Mouse (Mus musculus) embryonic facial prominence, embryonic 11.5 days (tissue): Measurements from ENCODE around the gene Eml3. TPM values are rescaled to one million over a fixed set of nuclear protein-coding genes. Genes with fewer than 3 reads are reported as not detected.
A peak's percentile ranks its signal among the peaks of the same experiment; 100 is the strongest.

Source experiments
- ATAC-seq: fragments of 200-750 bp; cut with Nextera tagmentation; replicated peaks from 2 replicates; pipeline ENCODE4 v1.8.0; 2017; ENCODE audit warnings: low read depth; ENCODE audit not compliant: insufficient number of reproducible peaks, low FRiP score, low TSS enrichment
- DNase-seq: peaks from one replicate; pipeline ENCODE4 v3.0.0-alpha.2; 2015; ENCODE audit warnings: low spot score
- H3K27ac ChIP-seq: fragments of 300-500 bp; sonication (generic); replicated peaks from 2 replicates; pipeline ENCODE4 v1.5.1; 2014; ENCODE audit warnings: mild to moderate bottlenecking, low read depth, low read length, control low read depth
- H3K27me3 ChIP-seq: fragments of 300-500 bp; sonication (generic); 2 replicates; pipeline ENCODE4 v1.6.1; 2014; ENCODE audit warnings: mild to moderate bottlenecking, low read length, moderate library complexity, mixed read lengths; ENCODE audit not compliant: control insufficient read depth, insufficient read depth
- H3K36me3 ChIP-seq: fragments of 300-500 bp; sonication (generic); replicated peaks from 2 replicates; pipeline ENCODE4 v1.6.1; 2014; ENCODE audit warnings: low read depth, mild to moderate bottlenecking, low read length, moderate library complexity, mixed read lengths; ENCODE audit not compliant: control insufficient read depth, insufficient read depth
- H3K4me1 ChIP-seq: fragments of 300-500 bp; sonication (generic); 2 replicates; pipeline ENCODE4 v1.6.1; 2014; ENCODE audit warnings: low read length, mixed read lengths; ENCODE audit not compliant: control insufficient read depth, insufficient read depth
- H3K4me2 ChIP-seq: fragments of 300-500 bp; sonication (generic); 2 replicates; pipeline ENCODE4 v1.6.1; 2014; ENCODE audit warnings: low read depth, mild to moderate bottlenecking, control low read depth, low read length, moderate library complexity
- H3K4me3 ChIP-seq: fragments of 300-500 bp; sonication (generic); 2 replicates; pipeline ENCODE4 v1.5.1; 2014; ENCODE audit warnings: low read depth, low read length, control low read depth
- H3K9ac ChIP-seq: fragments of 300-500 bp; sonication (generic); replicated peaks from 2 replicates; pipeline ENCODE4 v1.6.1; 2014; ENCODE audit warnings: mild to moderate bottlenecking, control low read depth, low read length
- H3K9me3 ChIP-seq: fragments of 300-500 bp; sonication (generic); replicated peaks from 2 replicates; pipeline ENCODE4 v1.6.1; 2016; ENCODE audit warnings: mild to moderate bottlenecking, low read length, inconsistent platforms, mixed read lengths; ENCODE audit not compliant: control insufficient read depth
- WGBS: fragments of 180-500 bp; shearing (Covaris S2); extraction: QIAGEN DNeasy Blood & Tissue Kit; methylation state at CpG from one replicate; pipeline ENCODE4 v1.1.7; 2014; 5-methylcytosine and 5-hydroxymethylcytosine counted together
- polyA plus RNA-seq: library from polyadenylated mRNA; unstranded; fragments of >200 nt; fragmentation: Nextera tagmentation; extraction: Ambion mirVana; gene quantifications from 2 replicates; pipeline ENCODE4 v1.2.1, GENCODE M21; 2014

The Eml3 gene
- polyA plus RNA-seq, 1 experiment from 2014 or later: 8.4 TPM

GRCm38 (mm10) chr19:8899079-8899478 lies 30.3 kb upstream of the Eml3 start:
- Histone ChIP-seq H3K4me2 (peak overlapping the region; percentile 72), H3K9ac (peak overlapping the region; percentile 81), H3K4me3 (peak overlapping the region; percentile 80), H3K4me1 (no peaks in the 10 kb centered on the region), H3K27ac (no peak overlapping the region), H3K36me3 (peaks cover 3% of the 10 kb centered on the region), H3K9me3 (no peaks in the 10 kb centered on the region), H3K27me3 (no peaks in the 10 kb centered on the region)
- DNase-seq (no peak), ATAC-seq (no peak)
- 68% methylated on average over 3 of the region's 3 CpGs for WGBS

DNA sequence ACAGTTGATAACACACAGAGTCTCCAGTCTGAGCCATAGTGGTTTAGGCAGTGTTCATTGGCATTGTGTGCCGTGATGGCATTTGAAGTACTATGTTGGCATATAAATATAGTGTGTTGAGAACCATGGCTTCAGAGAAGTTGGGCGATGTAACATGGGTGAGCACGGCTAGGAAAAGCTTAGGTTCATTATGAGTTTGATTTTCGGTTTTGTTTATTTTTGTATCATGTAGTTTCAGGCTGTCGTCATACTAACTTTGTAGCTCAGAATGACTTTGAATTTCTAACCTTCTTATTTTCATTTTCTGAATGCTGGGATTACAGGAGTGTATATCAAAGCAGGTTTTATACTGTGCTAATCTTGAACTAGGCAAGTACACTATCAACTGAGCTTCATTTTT lies 25.9 kb upstream of the Eml3 start:
- no peak for DNase-seq
- H3K27ac ChIP-seq: no peak overlapping the region
- no peaks in the 10 kb centered on the region for H3K9me3 ChIP-seq
- 92% methylated on average over 5 of the region's 5 CpGs for WGBS
- no peak overlapping the region for H3K4me3 ChIP-seq
- no peak overlapping the region for H3K9ac ChIP-seq
- peaks cover 12% of the 10 kb centered on the region for H3K36me3 ChIP-seq
- H3K4me1 ChIP-seq: no peaks in the 10 kb centered on the region
- no peak for ATAC-seq
- H3K4me2 ChIP-seq: no peak overlapping the region
- H3K27me3 ChIP-seq: no peaks in the 10 kb centered on the region

DNA sequence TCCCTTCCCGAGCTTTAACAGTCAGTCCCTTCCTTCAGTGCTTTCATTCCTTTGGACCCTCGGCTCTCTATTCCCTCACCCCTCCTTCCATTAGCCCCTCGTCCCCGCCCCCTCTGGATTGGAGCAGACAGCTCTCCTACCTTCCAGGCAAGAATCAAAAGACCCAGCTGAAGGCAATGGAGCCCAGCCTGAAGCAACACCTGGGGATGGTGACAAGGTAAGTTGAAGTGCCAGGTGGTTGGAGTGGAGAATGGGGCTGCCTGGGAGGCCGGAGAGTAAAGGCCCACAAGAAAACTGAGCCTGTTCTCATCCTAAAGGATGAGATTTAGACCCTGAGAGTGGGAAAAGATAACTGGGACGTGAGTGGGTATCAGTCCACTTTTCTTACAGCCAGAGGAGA lies 20.8 kb upstream of the Eml3 start:
- ATAC-seq: no peak
- peaks cover 33% of the 10 kb centered on the region for H3K36me3 ChIP-seq
- no peak overlapping the region for H3K4me2 ChIP-seq
- H3K27me3 ChIP-seq: no peaks in the 10 kb centered on the region
- no peak for DNase-seq
- 89% methylated on average over 6 of the region's 6 CpGs for WGBS
- H3K9me3 ChIP-seq: no peaks in the 10 kb centered on the region
- no peak overlapping the region for H3K27ac ChIP-seq
- no peaks in the 10 kb centered on the region for H3K4me1 ChIP-seq
- no peak overlapping the region for H3K9ac ChIP-seq
- H3K4me3 ChIP-seq: no peak overlapping the region

- H3K9ac ChIP-seq: no peak overlapping the region
- no peak overlapping the region for H3K4me3 ChIP-seq
- H3K4me2 ChIP-seq: no peak overlapping the region
- DNase-seq: no peak
- H3K9me3 ChIP-seq: no peaks in the 10 kb centered on the region
- WGBS: 90% methylated on average over 5 of the region's 5 CpGs
- ATAC-seq: no peak
- H3K4me1 ChIP-seq: no peaks in the 10 kb centered on the region
- peaks cover 49% of the 10 kb centered on the region for H3K36me3 ChIP-seq
- H3K27me3 ChIP-seq: no peaks in the 10 kb centered on the region
- H3K27ac ChIP-seq: no peak overlapping the region
These were observed 17.5 kb upstream of the Eml3 start for GRCm38 (mm10) chr19:8911810-8912209.

DNA sequence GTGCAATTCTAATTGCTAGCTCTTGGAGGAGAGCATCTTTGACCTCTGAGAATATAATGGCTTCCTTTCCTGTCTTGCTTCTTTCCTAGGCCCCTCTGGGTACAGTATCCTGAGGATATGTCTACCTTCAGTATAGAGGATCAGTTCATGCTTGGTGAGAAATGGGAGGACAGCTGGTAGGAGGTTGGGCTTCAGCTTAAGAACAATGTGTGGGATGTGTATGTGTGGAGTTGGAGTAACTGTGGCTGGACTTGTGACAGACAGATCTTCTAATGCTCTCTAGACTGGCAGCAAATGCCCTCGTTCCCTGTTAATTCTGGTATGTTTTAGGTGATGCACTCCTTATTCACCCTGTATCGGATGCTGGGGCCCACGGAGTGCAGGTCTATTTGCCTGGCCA lies 15.1 kb upstream of the Eml3 start:
- H3K36me3 ChIP-seq: peaks cover 32% of the 10 kb centered on the region

DNA sequence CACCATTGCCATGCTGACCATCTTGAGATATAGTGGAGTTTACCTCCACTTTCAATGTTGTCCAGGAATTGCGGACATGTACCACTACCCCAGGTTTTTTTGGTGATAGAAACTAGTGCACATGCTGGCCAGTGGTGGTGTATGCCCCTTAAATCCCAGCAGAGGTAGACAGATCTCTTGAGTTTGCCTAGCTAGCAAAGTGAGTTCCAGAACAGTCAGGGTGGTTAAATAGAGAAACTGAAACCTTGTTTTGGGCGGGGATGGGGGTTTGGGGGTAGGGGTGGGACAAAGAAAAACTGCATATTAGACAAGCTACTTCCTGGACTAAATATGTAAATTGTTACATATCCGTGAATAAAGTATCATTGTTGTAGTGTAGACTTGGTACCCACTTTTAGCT lies 10.4 kb upstream of the Eml3 start:
- ATAC-seq (no peak), DNase-seq (no peak)
- peaks cover 19% of the 10 kb centered on the region for H3K36me3 ChIP-seq
- H3K4me3 ChIP-seq: no peak overlapping the region
- no peak overlapping the region for H3K27ac ChIP-seq
- H3K27me3 ChIP-seq: no peaks in the 10 kb centered on the region
- H3K9ac ChIP-seq: no peak overlapping the region
- H3K4me2 ChIP-seq: no peak overlapping the region
- no peaks in the 10 kb centered on the region for H3K4me1 ChIP-seq
- WGBS: 90% methylated on average over 3 of the region's 3 CpGs
- H3K9me3 ChIP-seq: no peaks in the 10 kb centered on the region

More for the DNA sequence above, 15.1 kb upstream of the Eml3 start:
- DNase-seq (no peak), ATAC-seq (no peak)
- WGBS: 96% methylated on average over 3 of the region's 3 CpGs
- Histone ChIP-seq H3K4me1 (no peaks in the 10 kb centered on the region), H3K4me3 (no peak overlapping the region), H3K27me3 (no peaks in the 10 kb centered on the region), H3K4me2 (no peak overlapping the region), H3K9me3 (no peaks in the 10 kb centered on the region), H3K27ac (no peak overlapping the region), H3K9ac (no peak overlapping the region)

DNA sequence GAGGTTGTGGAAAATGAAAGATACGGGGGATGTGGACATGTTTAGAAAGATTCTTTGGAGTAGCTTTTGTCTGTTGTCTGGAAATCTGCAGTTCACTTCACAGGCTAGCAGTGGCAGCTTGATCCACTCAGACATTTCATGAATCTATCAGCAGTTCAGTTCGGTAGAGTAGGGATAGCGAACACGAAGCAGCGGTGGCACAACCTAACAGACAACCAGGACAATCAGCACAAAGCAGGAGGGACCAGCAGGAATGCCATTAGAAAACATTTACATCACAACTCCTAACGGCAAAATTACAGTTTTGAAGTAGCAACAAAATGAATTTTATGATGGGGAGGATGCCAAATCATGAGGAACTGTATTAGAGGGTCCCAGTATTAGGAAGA lies 9.7 kb upstream of the Eml3 start:
- no peak for DNase-seq
- Histone ChIP-seq H3K4me2 (peak overlapping the region; percentile 52), H3K27ac (no peak overlapping the region), H3K9ac (peak overlapping the region; percentile 81; the same call in 1 of the 2 replicates), H3K9me3 (no peaks in the 10 kb centered on the region), H3K27me3 (no peaks in the 10 kb centered on the region), H3K36me3 (peaks cover 12% of the 10 kb centered on the region), H3K4me1 (no peaks in the 10 kb centered on the region), H3K4me3 (peak overlapping the region; percentile 76)
- 64% methylated on average over 6 of the region's 6 CpGs for WGBS
- no peak for ATAC-seq

DNA sequence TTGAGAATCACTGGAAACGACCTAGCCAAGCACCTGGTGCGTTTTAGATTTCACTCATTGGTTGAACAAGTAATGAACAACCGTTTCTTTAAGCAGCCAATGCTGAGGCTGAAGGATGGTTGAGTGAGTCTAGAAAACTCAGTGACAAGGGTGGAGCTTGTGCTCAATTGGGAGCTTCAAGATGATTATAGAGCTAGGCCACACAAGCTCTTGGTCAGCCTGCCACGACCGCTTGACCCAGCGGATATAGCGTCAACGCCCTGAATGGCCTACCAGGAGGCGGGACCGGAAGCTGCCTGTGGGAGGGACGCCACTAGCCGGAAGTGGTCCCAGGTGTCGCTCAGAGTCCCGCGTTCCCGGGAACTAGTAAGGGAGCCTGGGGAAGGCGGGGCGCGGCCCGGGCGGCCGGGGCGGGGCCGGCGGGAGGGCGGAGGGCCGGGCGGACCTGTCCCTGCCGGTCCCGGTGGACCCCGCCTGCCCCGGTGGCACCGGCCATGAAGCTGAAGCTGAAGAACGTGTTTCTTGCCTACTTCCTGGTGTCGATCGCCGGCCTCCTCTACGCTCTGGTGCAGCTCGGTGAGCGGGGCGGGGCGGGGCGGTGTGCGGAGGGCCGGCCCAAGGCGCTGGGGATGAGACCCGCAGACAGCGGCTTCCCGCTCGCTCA lies 9.1 kb upstream of the Eml3 start, which contains the start of gene B3gat3:
Gene B3gat3 (plus strand): TSS at position 302 of the 664 bp plus-strand sequence.
- ATAC-seq: peak; percentile 96
- Histone ChIP-seq H3K4me1 (no peaks in the 10 kb centered on the region), H3K27ac (peak within 1 kb of the TSS; percentile 78), H3K4me2 (peak within 1 kb of the TSS; percentile 52), H3K27me3 (no peaks in the 10 kb centered on the region), H3K36me3 (peaks cover 8% of the 10 kb centered on the region; the same call in 1 of the 2 replicates), H3K9ac (peak within 1 kb of the TSS; percentile 81), H3K4me3 (peak within 1 kb of the TSS; percentile 76), H3K9me3 (no peaks in the 10 kb centered on the region)
- peak; percentile 96 for DNase-seq
- 3% methylated on average over 47 of the region's 50 CpGs for WGBS
